Mouse (Mus musculus): ENCODE results near the gene Ncoa5. TPM values are rescaled to one million over a fixed set of nuclear protein-coding genes. Genes with fewer than 3 reads are reported as not detected.

The Ncoa5 gene
- polyA plus RNA-seq, 1 experiment from 2014 or later, result 48.7 TPM

DNA sequence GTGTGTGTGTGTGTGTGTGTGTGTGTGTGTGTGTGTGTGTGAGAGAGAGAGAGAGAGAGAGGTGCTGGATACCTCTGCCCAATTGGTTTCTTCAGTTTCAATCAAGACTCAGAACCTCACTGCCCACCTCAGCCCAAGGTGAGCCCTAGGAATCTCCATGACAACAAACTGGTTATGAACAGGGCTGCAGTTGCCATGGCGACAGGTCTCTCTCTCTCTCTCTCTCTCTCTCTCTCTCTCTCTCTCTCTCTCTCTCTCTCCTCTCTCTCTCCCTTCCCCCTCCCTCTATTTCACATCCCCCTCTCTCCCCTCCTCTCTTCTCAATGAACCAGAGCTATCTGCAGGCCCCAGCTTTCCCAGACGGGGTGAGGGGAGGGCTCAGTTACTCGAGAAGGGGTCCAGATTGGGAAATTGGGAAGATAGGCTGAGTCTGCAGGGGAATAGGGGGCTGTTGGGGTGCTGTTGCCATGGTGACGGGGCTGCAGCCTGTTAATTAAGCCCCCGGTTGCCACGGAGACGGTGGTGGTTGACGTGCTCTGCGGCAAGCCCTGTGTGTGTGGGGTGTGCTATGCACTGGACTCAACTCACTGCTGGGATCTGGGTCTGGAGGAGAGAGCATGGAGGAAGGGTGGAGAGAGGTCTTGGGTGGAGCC is 70.3 kb downstream of the Ncoa5 start:
- no peak for ATAC-seq (ENCODE audit: low read depth)

DNA sequence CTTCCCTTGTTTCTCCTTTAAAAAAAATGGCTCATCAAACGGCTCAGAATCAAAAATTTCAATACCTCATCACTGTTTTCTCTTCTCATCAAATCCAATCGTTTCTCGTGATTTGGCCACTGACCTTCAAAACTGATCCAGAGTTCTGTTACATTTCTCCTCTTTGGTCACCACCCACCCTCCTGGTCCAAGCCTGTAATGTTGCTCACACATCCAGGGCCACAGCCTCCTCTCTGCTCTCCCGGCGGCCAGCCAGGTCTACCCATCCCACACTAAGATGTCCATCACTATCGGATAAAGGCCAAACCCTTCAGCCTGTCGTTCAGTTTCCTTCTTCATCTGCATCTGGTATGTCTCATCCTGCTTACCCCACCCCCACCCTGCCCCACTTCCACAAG is 72.5 kb downstream of the Ncoa5 start:
- Histone ChIP-seq H3K36me3 (ENCODE audit: control insufficient read depth, insufficient read depth, low read length) (no peaks in the 10 kb centered on the region), H3K9me3 (ENCODE audit: control insufficient read depth, low read length) (no peaks in the 10 kb centered on the region), H3K27me3 (replicated peaks; ENCODE audit: control insufficient read depth, insufficient read depth, low read length) (peaks cover 21% of the 10 kb centered on the region), H3K4me3 (ENCODE audit: low read depth, low read length) (no peak overlapping the region), H3K4me1 (ENCODE audit: control insufficient read depth, insufficient read depth, low read length) (0 out of 2 replicates have a peak, but pooled peaks cover 4% of the 10 kb centered on the region), H3K9ac (ENCODE audit: low read depth, low read length) (no peak overlapping the region), H3K27ac (replicated peaks; ENCODE audit: low read depth, low read length) (no peak overlapping the region), H3K4me2 (ENCODE audit: low read depth, low read length) (no peak overlapping the region)
- no peak for ATAC-seq (ENCODE audit: low read depth)
- no peak for DNase-seq (ENCODE audit: low spot score)
- WGBS, result 49% methylated on average over 7 of the region's 7 CpGs

More for the DNA sequence above, 70.3 kb downstream of the Ncoa5 start:
- no peak for DNase-seq (ENCODE audit: low spot score)
- Histone ChIP-seq H3K27ac (replicated peaks; ENCODE audit: low read depth, low read length) (no peak overlapping the region), H3K4me1 (ENCODE audit: control insufficient read depth, insufficient read depth, low read length) (peaks cover 14% of the 10 kb centered on the region; the same call in 1 of the 2 replicates), H3K9me3 (ENCODE audit: control insufficient read depth, low read length) (no peaks in the 10 kb centered on the region), H3K4me3 (ENCODE audit: low read depth, low read length) (no peak overlapping the region), H3K4me2 (ENCODE audit: low read depth, low read length) (no peak overlapping the region), H3K27me3 (replicated peaks; ENCODE audit: control insufficient read depth, insufficient read depth, low read length) (peaks cover 43% of the 10 kb centered on the region), H3K36me3 (ENCODE audit: control insufficient read depth, insufficient read depth, low read length) (no peaks in the 10 kb centered on the region), H3K9ac (ENCODE audit: low read depth, low read length) (no peak overlapping the region)
- 39% methylated on average over 9 of the region's 9 CpGs for WGBS

DNA sequence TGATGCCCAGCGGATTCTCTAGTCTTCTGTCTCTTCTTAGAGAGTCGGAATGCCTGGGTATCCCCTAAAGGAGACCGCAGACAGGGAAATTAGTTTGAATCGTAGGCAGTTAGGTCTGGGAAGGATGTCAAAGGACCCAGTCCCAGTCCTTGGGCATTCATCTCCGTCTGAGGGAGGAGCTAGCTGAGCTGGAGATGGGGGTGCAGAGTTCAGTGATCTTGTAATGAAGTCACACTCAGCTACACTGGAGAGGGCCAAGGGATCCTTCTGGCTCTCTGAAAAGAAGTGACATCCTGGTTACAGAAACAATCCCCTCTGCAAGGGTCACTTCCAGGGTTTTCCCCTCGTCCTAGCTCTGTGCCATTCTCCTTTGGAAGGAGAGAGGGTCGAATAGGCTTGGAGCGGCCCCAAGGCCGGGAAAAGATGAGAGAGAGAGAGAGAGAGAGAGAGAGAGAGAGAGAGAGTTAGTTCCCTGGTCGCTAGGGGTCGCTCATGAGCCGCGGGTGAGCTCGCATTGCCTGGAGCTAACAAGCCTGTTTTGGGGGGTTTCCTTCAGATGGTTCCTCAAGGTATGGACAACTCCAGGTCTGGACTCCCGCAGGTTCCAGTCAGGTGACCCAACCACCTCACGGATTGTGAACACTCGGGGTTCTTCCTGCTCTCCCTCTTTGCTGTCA is 73.0 kb downstream of the Ncoa5 start:
- H3K27ac ChIP-seq (replicated peaks; ENCODE audit: low read depth, low read length), result no peak overlapping the region
- WGBS, result 10% methylated on average over 17 of the region's 17 CpGs
- no peaks in the 10 kb centered on the region for H3K36me3 ChIP-seq (ENCODE audit: control insufficient read depth, insufficient read depth, low read length)
- H3K9ac ChIP-seq (ENCODE audit: low read depth, low read length), result no peak overlapping the region; the same call in 1 of the 2 replicates
- peak; percentile 27 for DNase-seq (ENCODE audit: low spot score)
- peak overlapping the region; percentile 58 for H3K4me3 ChIP-seq (ENCODE audit: low read depth, low read length)
- no peaks in the 10 kb centered on the region for H3K9me3 ChIP-seq (ENCODE audit: control insufficient read depth, low read length)
- peaks cover 16% of the 10 kb centered on the region for H3K27me3 ChIP-seq (replicated peaks; ENCODE audit: control insufficient read depth, insufficient read depth, low read length)
- peak overlapping the region; percentile 64 for H3K4me2 ChIP-seq (ENCODE audit: low read depth, low read length)
- 0 out of 2 replicates have a peak, but pooled peaks cover 4% of the 10 kb centered on the region for H3K4me1 ChIP-seq (ENCODE audit: control insufficient read depth, insufficient read depth, low read length)
- ATAC-seq (ENCODE audit: low read depth), result no peak

DNA sequence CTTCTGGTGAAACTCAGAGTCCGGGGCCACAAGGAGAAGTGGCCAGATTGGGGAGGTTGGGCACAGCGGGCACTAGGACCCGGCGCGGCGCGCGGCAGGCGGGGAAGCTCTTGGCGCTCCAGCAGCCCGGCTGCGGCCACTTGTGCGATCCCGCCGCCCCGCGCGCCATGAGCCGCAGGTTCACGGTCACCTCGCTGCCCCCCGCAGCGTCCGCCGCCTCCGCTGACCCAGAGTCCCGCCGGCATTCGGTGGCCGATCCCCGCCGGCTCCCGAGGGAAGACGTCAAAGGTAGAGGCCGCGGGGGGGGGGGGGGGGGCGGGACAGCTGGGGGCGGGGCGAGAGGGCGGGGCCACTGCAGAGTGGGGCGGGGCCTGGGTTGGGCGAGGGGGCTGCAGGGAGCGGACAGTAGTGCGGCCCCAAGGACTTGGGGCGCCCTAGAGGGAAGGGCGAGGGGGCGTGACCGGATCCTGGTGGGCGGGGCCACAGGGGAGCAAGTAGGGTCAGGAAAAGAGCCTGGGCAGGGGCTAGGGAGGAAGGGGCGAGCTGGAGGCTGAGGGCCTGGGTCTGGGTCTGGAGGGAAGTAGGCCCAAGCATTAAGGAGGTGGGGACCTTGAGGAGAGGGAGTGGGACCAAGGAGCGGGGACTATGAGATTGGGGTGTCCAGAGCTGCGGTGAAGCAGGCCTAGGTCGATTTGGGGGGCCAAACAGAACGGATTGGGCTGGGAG is 73.8 kb downstream of the Ncoa5 start, which contains the start of gene Slc12a5:
TSS of gene Slc12a5 (plus strand) at position 87 of the 726 bp plus-strand sequence.
- no peaks in the 10 kb centered on the region for H3K36me3 ChIP-seq (ENCODE audit: control insufficient read depth, insufficient read depth, low read length)
- DNase-seq (ENCODE audit: low spot score) (peak; percentile 66), ATAC-seq (ENCODE audit: low read depth) (peak; percentile 72)
- H3K9ac ChIP-seq (ENCODE audit: low read depth, low read length), result peak within 1 kb of the TSS; percentile 64
- H3K9me3 ChIP-seq (ENCODE audit: control insufficient read depth, low read length), result no peaks in the 10 kb centered on the region
- H3K27me3 ChIP-seq (replicated peaks; ENCODE audit: control insufficient read depth, insufficient read depth, low read length), result peaks cover 8% of the 10 kb centered on the region
- 2% methylated on average over 25 of the region's 54 CpGs for WGBS
- peak within 1 kb of the TSS; percentile 58 for H3K4me3 ChIP-seq (ENCODE audit: low read depth, low read length)
- H3K27ac ChIP-seq (replicated peaks; ENCODE audit: low read depth, low read length), result no peak within 1 kb of the TSS
- H3K4me1 ChIP-seq (ENCODE audit: control insufficient read depth, insufficient read depth, low read length), result 0 out of 2 replicates have a peak, but pooled peaks cover 4% of the 10 kb centered on the region
- H3K4me2 ChIP-seq (ENCODE audit: low read depth, low read length), result peak within 1 kb of the TSS; percentile 64

DNA sequence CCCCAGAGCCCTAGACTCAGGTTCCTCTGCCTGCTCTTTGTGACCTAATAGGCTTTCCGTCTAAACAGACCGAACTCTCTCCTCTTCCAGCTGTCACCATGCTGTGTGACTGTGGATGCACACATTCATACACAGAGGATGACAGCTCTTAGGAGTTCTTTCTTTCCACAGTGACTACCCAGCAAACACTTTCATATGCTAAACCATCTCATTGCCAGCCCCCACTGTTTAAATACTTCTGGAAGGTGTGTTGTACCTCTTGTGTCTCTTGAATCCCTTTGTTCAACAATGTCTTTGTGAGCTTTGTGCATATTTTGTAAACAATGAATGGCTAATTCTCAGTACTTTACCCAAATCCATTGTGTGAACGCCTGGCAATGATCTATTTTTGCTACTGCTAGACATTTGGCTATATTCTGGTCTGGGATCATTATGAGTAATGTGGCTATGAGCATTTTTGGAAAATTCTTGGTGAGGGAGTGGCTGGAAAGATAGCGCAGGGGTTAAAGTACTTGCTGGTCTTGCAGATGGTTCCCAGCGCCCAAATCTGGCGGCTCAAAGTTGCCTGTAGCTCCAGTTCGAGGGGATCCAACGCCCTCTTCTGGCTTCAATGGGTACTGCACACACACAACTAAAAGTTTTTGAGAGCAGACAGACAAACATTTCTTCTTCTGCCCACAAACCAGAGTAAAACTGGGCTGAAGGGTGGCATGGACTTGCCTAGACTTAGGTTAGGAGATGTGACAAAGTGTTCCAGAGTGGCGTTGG is 76.9 kb downstream of the Ncoa5 start:
- WGBS, result 67% methylated on average over 9 of the region's 9 CpGs
- Histone ChIP-seq H3K4me2 (ENCODE audit: low read depth, low read length) (no peak overlapping the region), H3K9me3 (ENCODE audit: control insufficient read depth, low read length) (no peaks in the 10 kb centered on the region)

DNA sequence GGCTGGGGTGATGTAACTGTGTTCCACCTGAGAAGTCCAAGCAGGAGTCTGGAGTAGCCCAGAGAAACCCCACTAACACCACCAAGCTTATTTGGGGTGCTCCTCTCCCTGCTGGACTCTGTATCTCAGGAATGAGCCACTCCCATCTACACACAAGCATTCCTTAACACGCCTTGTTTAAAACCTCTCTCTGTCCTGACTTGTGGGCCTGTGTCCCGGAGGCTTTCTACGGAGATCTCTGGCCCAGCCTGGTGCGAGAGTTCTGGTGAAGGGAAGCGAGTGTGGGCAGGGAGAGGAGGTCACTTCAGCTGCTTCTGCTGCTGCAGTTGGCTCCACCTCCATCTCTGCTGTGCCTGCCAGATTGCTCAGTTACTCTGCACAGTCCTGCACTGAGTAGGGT is 78.5 kb downstream of the Ncoa5 start:
- no peak overlapping the region for H3K9ac ChIP-seq (ENCODE audit: low read depth, low read length)
- H3K4me3 ChIP-seq (ENCODE audit: low read depth, low read length), result no peak overlapping the region
- H3K36me3 ChIP-seq (ENCODE audit: control insufficient read depth, insufficient read depth, low read length), result no peaks in the 10 kb centered on the region
- WGBS, result 51% methylated on average over 5 of the region's 5 CpGs
- H3K4me2 ChIP-seq (ENCODE audit: low read depth, low read length), result no peak overlapping the region
- ATAC-seq (ENCODE audit: low read depth) (no peak), DNase-seq (ENCODE audit: low spot score) (no peak)
- H3K9me3 ChIP-seq (ENCODE audit: control insufficient read depth, low read length), result no peaks in the 10 kb centered on the region
- peaks cover 19% of the 10 kb centered on the region for H3K27me3 ChIP-seq (replicated peaks; ENCODE audit: control insufficient read depth, insufficient read depth, low read length)
- no peak overlapping the region for H3K27ac ChIP-seq (replicated peaks; ENCODE audit: low read depth, low read length)
- 0 out of 2 replicates have a peak, but pooled peaks cover 3% of the 10 kb centered on the region for H3K4me1 ChIP-seq (ENCODE audit: control insufficient read depth, insufficient read depth, low read length)

More for the DNA sequence above, 76.9 kb downstream of the Ncoa5 start:
- no peak overlapping the region for H3K9ac ChIP-seq (ENCODE audit: low read depth, low read length)
- H3K4me3 ChIP-seq (ENCODE audit: low read depth, low read length), result no peak overlapping the region
- DNase-seq (ENCODE audit: low spot score) (no peak), ATAC-seq (ENCODE audit: low read depth) (no peak)
- H3K36me3 ChIP-seq (ENCODE audit: control insufficient read depth, insufficient read depth, low read length), result no peaks in the 10 kb centered on the region
- 0 out of 2 replicates have a peak, but pooled peaks cover 4% of the 10 kb centered on the region for H3K4me1 ChIP-seq (ENCODE audit: control insufficient read depth, insufficient read depth, low read length)
- no peak overlapping the region for H3K27ac ChIP-seq (replicated peaks; ENCODE audit: low read depth, low read length)
- H3K27me3 ChIP-seq (replicated peaks; ENCODE audit: control insufficient read depth, insufficient read depth, low read length), result peaks cover 4% of the 10 kb centered on the region

DNA sequence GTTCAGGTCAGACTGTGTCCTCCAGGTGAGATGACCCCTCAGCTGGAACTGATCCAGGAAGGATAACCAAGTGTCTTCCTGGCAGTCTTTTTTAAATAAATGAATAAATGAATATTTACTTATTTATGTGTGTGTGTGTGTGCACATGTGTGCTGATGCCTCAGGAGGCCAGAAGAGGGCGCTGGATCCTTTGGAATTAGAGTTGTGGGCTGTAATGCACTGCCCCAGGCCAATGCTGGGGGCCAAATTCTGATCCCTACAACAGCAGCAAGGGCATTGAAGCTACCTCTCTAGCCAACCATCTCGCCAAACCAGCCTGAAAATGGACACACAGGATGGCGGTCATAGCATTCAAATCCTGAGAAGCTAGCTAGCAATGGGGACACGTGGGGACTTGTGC is 78.9 kb downstream of the Ncoa5 start:
- Histone ChIP-seq H3K4me1 (ENCODE audit: control insufficient read depth, insufficient read depth, low read length) (no peaks in the 10 kb centered on the region), H3K9me3 (ENCODE audit: control insufficient read depth, low read length) (no peaks in the 10 kb centered on the region), H3K36me3 (ENCODE audit: control insufficient read depth, insufficient read depth, low read length) (no peaks in the 10 kb centered on the region), H3K9ac (ENCODE audit: low read depth, low read length) (no peak overlapping the region), H3K4me3 (ENCODE audit: low read depth, low read length) (no peak overlapping the region), H3K27me3 (replicated peaks; ENCODE audit: control insufficient read depth, insufficient read depth, low read length) (peaks cover 24% of the 10 kb centered on the region), H3K4me2 (ENCODE audit: low read depth, low read length) (no peak overlapping the region), H3K27ac (replicated peaks; ENCODE audit: low read depth, low read length) (no peak overlapping the region)
- ATAC-seq (ENCODE audit: low read depth) (no peak), DNase-seq (ENCODE audit: low spot score) (no peak)
- 58% methylated on average over 4 of the region's 4 CpGs for WGBS

DNA sequence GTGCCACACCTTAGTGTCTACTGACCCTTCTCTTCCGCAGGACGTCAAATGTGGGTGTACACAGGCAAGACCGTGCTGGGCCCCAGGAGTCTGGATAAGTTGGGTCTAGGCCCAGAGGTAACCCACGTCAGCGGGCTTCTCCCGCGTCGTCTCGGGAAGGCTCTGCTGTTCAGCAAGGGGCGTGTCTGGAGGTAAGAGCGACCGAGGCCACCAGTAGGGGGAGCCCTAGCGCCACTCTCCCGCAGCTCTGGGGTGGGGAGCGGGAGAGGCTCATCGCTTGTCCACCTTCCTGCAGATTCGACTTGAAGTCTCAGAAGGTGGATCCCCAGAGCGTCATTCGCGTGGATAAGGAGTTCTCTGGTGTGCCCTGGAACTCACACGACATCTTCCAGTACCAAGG is 81.4 kb downstream of the Ncoa5 start:
- Histone ChIP-seq H3K4me3 (ENCODE audit: low read depth, low read length) (no peak overlapping the region), H3K4me1 (ENCODE audit: control insufficient read depth, insufficient read depth, low read length) (0 out of 2 replicates have a peak, but pooled peaks cover 4% of the 10 kb centered on the region), H3K36me3 (ENCODE audit: control insufficient read depth, insufficient read depth, low read length) (no peaks in the 10 kb centered on the region), H3K27ac (replicated peaks; ENCODE audit: low read depth, low read length) (no peak overlapping the region), H3K9me3 (ENCODE audit: control insufficient read depth, low read length) (no peaks in the 10 kb centered on the region), H3K27me3 (replicated peaks; ENCODE audit: control insufficient read depth, insufficient read depth, low read length) (peaks cover 49% of the 10 kb centered on the region), H3K9ac (ENCODE audit: low read depth, low read length) (no peak overlapping the region), H3K4me2 (ENCODE audit: low read depth, low read length) (peak overlapping the region; percentile 38; the same call in 1 of the 2 replicates)
- peak; percentile 81 for ATAC-seq (ENCODE audit: low read depth)
- peak; percentile 78 for DNase-seq (ENCODE audit: low spot score)
- WGBS, result 3% methylated on average over 21 of the region's 21 CpGs
